Mouse (Mus musculus): ENCODE data around the gene Anp32b. TPM values are rescaled to one million over a fixed set of nuclear protein-coding genes. Genes with fewer than 3 reads are reported as not detected.

Anp32b gene
- total RNA-seq, 1 experiment from 2014 or later: 156 TPM

GRCm38 (mm10) chr4:46505361-46506057, 54.8 kb downstream of the Anp32b start:
- no peak for DNase-seq

- DNase-seq: peak; percentile 99
Observed at GRCm38 (mm10) chr4:46506801-46507610, 56.3 kb downstream of the Anp32b start.

GRCm38 (mm10) chr4:46507736-46508460, 57.2 kb downstream of the Anp32b start:
- peak; percentile 93 for DNase-seq

- no peak for DNase-seq
Observed at GRCm38 (mm10) chr4:46520491-46520890, 69.8 kb downstream of the Anp32b start.

GRCm38 (mm10) chr4:46521457-46521856, 70.8 kb downstream of the Anp32b start:
- DNase-seq: no peak

Other genes with a start within 250 kb of the Anp32b start
- gene Foxe1, start 107.3 kb upstream of the Anp32b start, total RNA-seq (2021): not detected in 2 replicates
- 6.5 and 6.6 TPM in 2 replicates for gene Trmo, start 61.5 kb upstream of the Anp32b start, total RNA-seq (2021)
- gene Hemgn, start 37.4 kb upstream of the Anp32b start, total RNA-seq (2021): 1.2 and 9.0 TPM in 2 replicates
- 31.5 and 43.4 TPM in 2 replicates for gene Nans, start 38.3 kb downstream of the Anp32b start, total RNA-seq (2021)
- gene Trim14, start 85.2 kb downstream of the Anp32b start, total RNA-seq (2021): 7.7 and 8.0 TPM in 2 replicates
- gene Coro2a, start 151.3 kb downstream of the Anp32b start, total RNA-seq (2021): 3.3 and 5.3 TPM in 2 replicates
- gene Tbc1d2, start 199.3 kb downstream of the Anp32b start, total RNA-seq (2021): 2.0 and 3.1 TPM in 2 replicates

Measured in adrenal gland, postnatal 14 days (tissue).